Mouse (Mus musculus) layer of hippocampus, adult 11-12 months (tissue): ENCODE measurements around the gene Taf3.

Experiments
- DNase-seq: peaks from one replicate; pipeline ENCODE4 v3.0.0; 2022; ENCODE audit warnings: low spot score

Taf3 gene

GRCm38 (mm10) chr2:9875676-9876357 lies 172.6 kb downstream of the Taf3 start:
- DNase-seq: no peak

- DNase-seq: no peak
These were observed 173.2 kb downstream of the Taf3 start for GRCm38 (mm10) chr2:9875220-9875619.

DNA sequence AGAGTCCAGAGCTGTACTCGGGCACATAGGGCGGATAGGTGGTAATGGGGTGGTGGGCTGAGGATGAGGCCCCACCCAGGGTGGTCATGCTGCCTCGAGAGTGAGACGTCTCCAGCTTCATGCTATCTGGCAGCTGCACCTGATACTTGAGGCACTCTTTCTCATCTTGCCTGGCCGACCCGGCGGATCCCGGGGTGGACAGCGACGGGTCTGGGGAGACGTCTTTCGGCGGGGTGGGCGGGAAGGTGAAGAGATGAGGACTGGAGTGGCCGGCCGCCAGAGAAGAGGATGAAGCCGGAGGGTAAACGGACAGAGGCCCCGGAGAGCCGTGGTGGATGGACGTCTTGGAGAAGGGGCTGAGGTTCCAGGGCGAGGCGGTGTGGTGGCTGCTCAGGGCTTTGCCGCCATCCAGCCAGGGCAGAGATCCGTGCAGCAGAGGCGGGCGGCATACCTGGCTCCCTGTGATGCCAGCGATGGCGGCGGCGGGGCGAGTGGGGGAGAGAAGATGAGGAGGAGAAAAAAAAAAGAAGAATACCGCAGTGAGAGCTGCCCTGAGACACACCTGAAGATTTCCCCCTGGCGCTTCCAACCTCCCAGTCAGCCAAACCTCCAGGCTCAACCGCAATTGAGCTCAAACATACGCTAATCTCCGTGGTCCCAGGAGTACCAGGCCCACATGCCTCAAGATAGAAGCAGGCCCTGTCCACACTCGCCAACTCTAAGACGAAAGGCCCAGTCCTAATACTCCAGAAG lies 173.8 kb downstream of the Taf3 start:
- no peak for DNase-seq

GRCm38 (mm10) chr2:9873757-9874156 lies 174.6 kb downstream of the Taf3 start:
- no peak for DNase-seq

GRCm38 (mm10) chr2:9872682-9873081 lies 175.7 kb downstream of the Taf3 start:
- DNase-seq: no peak

DNA sequence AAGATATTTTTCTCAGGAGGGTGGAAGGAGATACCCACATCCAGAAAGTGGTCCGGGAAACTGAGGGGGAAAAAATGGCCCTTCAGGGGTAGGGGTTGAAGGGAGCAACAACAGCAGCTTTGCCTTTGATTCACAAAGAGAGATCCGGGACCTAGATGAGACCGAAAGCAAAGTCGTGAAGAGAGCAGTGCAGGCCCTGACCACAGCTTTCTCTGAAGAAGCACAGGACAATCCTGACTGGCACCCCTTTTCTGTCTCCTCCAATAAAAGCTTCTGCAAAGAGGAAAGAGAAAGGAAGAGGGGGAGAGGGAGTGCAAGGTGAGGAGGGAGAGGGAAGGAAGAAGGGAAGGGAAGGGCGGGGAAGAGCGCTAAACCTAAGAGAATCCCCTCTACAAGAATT lies 176.6 kb downstream of the Taf3 start:
- no peak for DNase-seq

DNA sequence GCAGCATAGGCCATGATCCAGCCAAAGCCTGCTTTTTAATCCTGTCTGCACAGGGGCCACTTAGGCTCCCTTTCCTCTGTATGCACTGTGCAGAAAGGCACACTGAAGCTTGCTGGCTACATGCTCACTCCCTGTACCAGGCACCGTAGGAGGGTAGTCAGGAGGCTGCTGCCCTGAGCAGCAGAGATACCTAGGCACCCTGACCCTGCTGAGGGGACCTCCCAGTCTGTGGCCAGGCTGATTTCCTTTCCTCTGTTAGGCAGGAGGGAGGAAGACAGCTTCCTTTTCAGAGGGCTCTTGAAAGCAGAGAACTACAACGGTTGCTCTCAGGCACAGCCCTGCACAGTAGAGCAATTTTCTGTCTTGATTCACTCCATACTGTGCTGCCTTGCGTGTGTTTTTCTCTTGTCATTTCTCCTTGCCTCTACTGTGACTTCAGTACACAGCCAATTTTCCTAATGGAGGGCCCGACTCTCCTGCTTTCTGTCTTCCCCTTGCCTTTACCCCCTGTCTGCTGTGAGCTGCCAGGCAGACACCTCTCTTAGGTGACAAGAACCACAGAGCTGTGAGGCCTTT lies 177.2 kb downstream of the Taf3 start:
- no peak for DNase-seq

DNA sequence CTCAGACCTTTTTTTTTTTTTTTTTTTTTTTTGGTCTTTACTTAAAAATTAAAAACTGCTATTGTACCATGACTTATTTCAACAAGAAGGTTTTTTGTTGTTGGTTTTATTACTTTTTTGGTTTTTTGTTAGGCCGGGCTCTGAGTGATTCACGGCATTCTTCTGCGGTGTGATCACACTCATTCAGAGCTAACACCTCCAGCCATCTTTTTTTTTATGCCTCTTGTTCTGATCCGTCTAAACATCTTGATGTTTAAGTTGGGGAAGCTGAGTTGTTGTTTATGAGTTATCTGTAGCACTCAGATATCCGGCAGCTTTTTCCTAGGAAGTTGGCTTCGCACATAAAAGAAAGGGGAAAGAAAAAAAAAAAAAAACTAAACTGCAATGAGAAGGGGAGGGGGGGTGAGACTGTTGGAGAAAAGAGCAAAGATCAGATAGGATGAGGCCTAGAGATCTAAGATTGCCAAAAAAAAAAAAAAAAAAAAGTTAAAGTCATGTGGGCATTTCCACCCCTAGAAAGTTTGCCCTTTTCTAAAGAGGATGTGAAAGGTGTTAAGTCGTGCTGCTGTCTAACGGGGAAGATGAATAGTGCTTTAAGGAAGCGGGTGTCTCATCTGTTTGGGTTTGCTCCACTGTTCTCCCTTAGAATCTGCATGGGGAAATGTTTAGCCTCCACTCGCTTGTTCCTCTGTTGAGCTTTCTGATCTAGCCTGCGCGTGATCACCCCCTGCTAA lies 181.1 kb downstream of the Taf3 start:
- DNase-seq: no peak
